Mouse (Mus musculus) layer of hippocampus, postnatal 36 days (tissue): Measurements from ENCODE around the gene Hipk2. TPM values are rescaled to one million over a fixed set of nuclear protein-coding genes. Genes with fewer than 3 reads are reported as not detected.

Source experiments
- DNase-seq, 2 experiments: peaks; one replicate each; pipeline ENCODE4 v3.0.0; 2022
- total RNA-seq, 2 experiments: library from RNA; stranded (reverse); gene quantifications; 2 replicates each; pipeline ENCODE4 v1.2.3; 2021

The Hipk2 gene
- total RNA-seq = 10 to 100 TPM; 52.7 to 64.1 TPM

DNA sequence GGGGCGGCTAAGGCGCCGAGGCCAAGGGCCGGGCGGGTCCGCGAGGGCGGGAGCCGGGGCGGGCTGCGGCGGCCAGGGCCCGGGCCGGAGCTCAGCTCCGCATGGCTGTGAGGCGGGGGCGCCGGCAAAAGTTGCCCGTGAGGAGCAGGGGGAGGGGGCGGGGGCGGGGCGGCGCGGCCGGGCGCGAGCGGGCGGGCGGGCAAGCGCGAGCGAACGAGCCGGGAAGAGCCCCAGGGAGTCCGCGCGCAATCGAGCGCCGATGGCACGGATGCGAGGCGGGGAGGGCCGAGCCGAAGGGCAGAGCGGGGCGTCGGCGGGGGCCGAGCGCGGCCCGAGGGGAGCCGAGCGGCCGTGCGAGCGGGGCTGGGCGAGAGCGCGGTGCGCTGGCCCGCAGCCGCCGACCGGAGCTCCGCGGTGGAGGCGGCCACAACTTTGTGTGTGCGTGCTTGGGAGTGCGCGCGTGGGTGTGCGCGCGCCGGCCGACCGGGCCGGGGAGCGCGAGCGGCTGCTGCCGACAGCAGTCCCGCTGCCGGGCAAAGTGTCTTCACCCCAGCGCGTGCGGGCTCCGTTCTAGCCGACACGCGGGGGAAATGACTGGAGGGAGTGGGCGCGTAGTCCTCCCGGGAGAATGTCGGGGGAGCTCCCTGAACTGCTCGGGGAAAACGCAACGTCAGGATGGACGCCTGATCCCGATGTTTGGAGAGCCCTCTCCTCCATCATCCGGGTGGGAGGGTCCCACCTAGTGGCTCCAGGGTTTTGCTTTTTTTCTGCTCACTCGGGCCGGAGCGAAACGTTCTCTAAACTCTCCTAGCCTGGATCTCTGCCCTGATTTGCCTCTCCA lies at the start of gene Hipk2:
TSS of gene Hipk2 (minus strand) at position 95 of the 841 bp plus-strand sequence.
- DNase-seq = peak; percentile 72 to 76

DNA sequence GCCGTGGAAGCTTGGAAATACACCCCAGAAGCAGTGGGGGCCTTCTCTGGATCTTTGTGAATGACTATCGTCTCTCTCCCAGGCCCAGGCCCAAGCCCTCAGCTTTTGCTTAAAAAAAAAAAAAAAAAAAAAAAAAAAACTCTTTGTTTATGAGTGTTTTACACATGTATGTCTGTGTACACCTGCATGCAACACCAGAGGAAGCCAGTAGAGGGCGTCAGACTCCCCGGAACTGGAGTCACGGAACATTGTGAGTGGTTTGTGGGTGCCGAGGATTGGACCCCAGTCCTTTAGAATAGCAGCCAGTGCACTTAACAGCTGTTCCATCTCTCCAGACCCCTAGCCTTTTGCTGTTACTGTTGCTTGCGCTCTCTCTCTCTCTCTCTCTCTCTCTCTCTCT lies 49.8 kb upstream of the Hipk2 start:
- no peak for DNase-seq

DNA sequence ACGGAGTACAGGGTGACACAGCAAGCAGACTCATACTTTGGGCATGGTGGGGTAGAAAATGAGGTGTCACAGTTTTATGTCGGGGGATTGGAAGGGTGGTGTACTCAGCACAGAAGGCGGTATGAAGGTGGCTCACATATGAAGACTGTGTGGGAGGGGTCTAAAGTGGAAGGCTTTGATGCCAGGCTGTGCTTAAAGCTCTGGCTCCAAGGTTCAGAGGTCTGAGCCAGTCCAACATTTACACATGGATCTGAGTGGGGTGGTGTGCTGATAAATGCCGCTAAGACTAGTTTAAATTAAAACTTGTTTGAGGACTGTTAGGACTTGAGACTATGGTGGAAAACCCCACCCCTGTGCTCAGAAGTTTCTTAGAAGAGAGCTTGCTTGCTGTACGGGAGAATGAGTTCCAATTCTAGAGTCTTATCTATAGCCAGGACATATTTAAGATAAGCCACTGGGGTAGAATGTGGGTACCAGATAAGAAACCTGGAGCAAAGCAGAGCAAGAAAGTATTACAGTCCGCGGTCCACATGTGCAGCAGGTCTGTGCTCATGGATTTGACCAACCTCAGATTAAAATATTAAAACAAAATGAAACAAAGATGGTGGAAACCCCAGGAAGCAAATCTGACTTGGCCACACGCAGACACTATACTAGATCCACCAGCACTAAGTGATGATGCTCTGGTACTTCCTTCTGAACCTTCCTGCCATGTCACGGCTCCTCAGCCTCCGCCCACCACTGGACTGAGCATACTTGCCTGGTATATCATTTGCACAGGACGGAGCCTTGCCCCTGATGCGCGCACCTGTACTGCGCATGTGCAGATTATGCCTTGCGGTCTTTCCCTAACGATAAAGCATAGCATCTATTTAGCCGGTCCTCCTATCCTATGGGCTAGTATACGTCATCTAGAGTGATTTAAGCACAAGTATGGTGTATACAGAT lies 48.2 kb upstream of the Hipk2 start:
- no peak for DNase-seq

DNA sequence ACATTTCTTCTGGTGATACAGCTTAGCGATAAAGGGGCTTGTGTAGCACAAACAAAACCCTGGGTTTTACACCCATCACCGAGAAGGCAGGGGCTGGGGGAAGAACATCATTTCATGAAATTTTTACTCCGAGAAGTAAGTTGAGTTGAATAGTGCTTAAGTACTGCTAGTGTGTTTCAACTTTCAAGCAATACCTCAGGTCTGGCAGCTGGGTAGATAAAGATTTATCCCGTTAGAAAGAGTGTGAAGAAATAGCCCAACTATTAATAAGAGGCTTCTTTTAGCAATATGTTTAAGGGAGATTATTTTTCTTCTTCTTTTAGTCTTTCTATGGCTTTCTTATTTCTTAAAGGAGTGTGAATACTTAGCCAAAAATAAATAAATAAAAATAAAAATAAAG lies 47.5 kb upstream of the Hipk2 start:
- DNase-seq = no peak

DNA sequence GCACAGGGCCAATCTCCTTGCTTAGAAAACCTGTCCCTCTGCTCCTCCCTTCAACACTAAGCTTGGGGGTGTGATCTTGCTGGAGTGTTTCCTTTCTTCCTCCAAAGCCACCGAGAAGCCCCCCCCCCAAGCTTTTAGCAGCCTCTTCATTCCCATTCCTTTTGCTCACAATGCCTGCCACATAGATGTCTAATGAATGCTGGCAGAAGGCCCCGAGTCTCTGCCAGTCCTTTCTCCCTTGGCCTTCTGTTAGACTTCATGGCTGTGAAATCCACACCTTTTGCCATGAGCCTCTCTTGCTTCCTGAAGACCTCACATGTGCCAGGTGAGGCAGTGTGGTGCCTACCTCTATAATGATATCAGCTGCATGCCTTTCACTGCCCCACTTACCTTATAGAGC lies 46.6 kb upstream of the Hipk2 start:
- DNase-seq = no peak

DNA sequence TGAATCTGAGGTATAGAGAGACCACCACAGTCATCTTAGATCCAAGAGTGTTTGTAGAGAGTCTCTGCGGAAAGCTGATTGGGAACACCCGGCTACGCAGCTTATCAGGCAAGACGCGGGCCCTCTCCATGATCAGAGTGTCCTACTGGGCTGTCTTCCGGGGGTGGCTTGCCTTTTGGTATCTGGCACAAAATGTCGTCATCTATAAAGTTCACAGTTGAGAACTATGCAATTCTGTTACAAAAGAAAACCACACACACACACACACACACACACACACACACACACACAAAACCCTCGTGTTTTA lies 45.8 kb upstream of the Hipk2 start:
- no peak for DNase-seq

DNA sequence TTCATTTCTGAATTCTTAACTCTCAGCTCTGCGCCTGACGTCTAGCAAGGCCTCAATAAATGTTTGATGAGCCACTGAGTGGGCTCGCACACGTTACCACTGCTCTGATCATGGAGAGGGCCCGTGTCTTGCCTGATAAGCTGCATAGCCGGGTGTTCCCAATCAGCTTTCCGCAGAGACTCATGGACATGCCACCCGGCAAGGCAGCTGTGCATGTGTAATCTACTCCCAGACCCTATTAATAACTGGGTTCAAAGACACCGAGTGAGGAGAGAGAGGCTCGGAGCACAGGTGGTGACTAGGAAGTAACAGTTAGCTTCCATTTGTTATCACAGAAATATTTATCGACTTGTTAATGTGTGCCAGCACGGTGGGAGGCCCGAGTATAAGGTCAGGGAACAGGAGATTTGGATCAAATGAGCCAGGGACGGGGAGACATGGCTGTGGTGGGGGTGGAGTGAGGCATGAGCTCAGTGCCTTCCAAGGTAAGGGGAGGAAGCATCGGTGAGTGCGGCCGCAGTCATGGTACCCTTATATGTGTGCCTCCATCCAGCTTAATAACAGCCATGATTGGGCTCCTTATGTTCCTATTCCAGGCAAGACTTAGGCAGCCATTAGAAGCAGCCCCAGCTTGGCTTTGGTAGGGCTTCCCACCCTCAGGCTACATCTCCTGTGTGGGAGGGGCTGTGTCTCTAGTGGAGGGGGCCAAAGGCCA lies 45.3 kb upstream of the Hipk2 start:
- DNase-seq = no peak

DNA sequence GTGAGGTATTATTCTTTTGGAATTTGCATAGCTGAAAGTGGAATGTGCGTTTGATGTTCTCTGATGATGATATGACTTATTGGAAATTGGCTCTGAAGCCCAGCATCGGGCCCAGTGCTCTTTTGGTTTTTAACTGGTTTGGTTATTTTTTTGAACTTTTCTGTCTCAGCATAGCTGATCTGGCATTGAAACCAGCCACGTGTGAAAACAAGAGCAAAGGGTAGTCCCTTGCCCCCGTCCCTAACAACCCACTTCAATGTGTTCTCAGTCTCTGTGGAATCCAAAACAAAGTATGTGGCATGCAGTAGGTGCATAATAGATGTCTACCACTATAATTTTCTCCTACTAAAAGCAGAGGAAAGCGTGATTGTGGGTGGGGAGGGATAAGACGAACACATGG lies 44.2 kb upstream of the Hipk2 start:
- no peak for DNase-seq

DNA sequence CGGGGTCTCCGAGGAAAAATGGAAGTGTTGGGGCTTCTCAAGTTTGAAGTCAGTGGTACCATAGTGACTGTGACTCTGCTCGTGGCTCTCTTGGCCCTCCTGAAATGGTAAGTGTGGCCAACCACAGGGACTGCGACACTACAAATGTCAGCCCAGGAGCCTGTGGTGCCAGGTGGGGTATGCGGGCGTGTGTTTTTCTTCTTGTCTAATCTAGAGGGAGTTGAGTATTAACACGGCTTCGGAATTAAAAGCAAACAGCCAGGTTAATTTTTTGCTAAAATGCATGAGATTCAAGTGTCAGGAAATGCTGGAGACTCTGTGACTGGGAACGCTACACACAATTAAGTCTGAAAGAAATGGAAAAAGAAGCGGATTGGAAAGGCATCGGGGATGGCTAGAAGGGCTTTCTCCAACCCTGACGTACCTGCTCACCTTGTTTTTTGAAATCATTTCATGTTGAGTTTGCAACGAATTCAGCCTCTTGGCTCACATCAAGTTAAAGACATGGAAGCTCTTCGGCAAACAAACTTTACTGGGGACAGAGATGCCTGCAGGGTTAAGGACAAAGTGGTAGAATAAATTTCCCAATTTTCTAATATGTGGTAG lies 43.3 kb upstream of the Hipk2 start:
- DNase-seq = no peak

DNA sequence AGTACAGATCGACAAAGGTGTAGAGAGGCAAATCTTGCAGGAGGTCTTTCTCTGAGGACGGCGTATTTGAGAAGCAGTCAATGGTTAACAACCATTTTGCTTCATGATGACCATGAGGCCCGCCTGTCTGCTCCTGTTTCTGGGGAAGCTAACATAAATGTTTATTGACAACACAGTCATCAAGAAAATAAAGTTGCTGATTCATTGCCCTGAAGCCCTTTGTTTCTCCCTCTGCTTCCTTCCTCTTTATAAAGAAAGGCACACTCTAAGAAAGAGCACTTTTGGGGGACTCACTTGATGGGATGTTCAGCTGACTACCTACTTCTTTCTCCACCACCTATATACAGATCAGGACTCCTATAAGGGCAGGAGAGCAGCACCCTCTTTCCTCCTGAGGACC lies 42.8 kb upstream of the Hipk2 start:
- DNase-seq = no peak

DNA sequence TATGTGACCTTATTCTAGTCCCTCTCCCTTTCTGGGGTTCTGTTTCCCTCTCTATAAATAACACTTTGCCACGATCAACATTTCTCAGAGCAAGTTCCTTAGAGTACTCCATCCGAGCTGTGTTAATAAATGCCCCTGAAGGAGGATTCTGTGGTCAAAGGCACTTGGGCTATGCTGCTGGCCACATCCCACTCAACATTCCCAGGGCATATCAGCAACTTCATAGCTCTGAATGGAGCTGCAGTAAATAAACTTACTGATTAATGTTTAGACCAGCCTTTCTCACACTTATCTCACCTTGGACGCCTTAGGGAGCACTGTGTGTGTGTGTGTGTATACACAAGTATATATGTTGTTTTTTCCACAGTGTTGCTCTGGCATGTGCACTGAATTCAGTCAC lies 41.5 kb upstream of the Hipk2 start:
- no peak for DNase-seq

DNA sequence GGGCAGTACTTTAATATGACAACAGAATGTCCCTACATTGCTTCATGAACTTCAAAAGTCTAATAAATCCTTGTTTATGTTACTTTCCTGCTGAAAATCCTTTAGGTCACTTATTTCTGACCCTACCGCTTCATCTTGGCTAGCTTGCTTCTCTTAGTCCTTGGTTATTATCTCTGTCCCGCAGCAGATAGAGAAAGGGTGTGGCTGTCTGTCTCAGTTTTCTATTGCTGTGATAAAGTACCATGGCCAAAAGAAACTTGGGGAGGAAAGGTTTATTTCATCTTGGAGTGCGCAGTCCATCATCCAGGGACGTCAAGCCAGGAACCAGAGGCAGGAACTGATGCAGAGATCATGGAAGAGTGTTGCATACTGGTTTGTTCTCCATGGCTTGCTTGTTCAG lies 40.6 kb upstream of the Hipk2 start:
- no peak for DNase-seq

DNA sequence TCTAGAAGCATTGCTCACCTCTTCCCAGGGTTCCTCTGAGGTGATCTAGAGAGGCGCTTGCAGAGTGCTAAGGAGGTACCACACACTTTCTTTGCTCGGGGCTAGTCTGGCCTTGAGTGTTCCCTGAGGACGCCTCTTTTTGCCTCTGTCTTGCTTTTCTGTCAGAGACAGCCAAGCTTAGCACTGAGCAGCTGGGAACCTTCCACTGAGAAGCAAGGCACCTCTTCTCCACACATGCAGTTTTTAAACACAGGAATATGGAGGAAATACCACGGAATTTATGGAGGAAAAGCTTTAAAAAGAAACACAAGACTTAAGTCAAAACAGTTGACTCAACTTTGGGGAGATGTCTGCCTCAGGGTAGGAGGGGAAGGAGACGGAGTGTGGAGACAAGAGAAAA lies 39.8 kb upstream of the Hipk2 start:
- DNase-seq = no peak

DNA sequence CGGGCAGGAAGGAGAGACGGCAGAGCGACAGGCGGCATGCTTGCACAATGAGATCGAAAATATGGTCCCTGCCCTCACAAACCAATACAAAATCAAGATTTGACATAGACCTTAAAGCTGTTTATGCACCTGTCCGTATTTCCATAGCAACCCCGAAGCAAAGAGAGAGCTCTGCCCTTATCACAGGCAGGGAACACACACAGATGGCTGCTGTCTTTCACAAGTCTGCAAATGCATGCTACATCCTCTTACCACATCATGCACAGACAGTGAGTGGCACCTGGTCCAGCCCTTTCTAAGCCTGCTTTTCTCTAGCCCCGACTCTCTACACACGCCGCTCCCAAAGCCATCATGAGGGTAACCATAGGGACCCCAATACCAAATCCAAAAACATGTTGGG lies 38.2 kb upstream of the Hipk2 start:
- DNase-seq = no peak

DNA sequence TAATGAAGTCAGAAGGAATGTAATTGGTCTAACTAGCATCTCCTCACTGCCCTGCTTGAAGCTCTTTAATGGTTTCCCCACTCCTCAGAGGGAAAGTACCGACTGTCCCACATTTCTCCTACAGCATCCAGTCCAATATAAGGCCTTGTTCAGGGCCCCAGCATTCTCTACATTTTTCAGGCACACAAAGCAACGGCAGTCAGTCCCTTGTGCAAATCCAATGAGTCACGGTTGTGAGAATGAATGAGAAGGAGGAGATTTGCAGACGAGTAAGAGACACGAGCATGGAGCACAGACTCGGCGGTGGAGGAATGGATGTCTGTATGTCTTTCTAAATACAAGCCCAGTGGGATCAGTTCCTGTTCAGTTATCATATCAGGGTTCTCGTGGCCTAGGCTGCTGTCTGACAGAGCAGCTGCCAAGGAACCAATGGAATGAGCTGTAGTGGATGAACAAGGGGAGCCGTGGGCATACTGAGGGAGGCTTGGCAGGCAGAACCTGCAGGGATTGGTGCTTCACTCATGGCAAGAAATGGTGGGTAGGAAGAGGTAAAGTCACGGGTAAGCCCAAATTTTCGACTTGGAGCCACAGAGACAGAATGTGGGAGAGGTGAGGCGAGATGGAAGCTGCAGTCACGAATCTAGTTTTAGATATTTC lies 37.5 kb upstream of the Hipk2 start:
- no peak for DNase-seq

DNA sequence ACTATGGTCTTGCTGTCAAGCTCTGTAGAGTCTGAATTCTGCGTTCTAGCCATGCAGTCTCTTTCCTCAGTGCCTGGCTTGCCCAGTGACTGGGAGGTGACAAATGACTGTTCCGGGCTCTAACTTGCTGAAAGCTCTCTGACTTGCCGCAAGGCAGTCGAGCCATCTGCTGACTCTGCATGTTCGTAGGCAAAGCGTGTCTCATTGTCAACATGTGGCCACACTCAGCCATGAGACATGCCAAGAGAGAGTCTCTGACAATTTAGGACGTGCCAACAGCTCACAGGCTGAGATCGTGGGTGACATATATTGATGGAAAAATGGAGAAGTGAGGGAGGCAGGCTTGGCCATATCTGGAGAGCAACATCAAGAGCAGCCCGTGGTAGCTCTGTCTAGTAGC lies 36.9 kb upstream of the Hipk2 start:
- peak; percentile 29 to 34 for DNase-seq

DNA sequence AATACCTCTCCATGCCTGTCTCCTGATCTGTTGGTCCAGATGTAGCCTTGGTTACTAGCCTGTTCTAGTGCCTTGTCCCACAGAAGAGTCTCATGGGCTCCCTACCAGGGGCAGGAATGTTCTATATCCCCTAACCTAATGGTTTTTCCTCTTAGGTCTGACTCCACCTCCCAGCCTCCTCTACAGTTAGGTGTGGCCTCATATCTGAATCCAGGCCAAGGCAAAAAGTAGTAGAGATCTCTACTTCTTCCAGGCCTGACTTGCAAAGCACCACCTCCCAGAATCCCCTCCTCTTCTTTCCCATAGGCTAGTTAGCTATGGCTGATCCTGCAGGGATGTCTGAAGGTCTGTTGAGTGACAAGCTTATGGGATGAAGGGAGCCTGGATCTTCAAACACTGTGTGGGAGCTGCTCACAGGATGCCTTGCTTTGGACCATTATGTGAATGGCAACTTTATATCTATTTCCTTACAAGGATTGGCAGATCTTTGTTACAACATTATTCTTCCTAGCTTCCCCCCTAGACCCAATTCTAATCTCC lies 36.2 kb upstream of the Hipk2 start:
- DNase-seq = no peak

DNA sequence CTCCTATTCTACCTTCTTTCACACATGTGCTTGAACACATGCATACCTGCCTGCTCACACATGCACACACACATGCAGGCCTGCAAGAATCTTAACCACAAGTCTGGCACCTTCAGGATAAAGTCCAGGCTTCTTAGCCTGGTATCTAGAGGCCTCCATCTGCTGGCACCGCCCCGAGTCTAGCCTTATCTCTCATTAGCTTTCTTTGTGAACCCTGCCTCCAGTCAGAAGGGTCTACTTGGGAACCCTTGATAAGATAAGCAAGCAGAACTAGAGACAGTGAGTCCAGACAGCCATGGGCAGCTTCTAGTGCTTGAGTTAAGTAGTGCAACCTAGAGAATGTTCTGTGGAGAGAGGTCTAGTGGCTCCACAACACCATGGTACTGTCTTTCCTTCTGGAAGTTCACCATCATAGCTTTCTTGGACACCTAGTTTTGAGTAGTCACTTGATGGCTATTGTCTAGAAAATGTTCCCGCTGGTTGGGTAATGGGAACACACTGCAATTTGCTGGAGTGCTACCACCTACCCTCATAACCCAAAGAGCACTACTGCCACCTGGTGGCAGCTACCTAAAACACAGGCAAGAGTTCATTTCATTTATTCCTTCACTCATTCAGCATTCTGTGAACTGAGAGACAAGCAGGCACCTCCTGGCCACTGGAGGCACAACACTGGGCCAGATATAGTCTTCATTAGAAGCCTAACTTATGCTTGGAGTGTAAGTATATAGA lies 35.0 kb upstream of the Hipk2 start:
- DNase-seq = peak in 1 of 2 experiments; percentile 57

DNA sequence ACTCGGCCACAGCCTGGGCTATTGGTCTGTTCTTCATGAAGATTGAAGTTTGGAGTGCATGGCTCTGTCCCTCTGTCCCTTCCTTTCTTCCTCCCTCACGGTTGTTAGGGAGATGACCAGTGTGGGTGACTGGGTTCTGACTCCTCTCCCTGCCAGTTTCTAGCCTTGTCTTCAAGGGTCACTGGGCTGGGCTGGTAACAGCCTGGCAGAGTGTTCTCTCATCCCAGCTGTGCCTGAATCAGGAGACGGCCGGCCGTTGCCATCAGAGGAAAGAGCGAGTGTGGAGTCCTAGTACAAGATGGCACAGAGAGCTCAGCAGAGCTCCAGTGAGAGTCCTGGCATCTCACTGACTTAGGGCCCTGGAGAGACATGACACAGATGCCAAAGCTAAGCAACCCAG lies 32.4 kb upstream of the Hipk2 start:
- DNase-seq = no peak

DNA sequence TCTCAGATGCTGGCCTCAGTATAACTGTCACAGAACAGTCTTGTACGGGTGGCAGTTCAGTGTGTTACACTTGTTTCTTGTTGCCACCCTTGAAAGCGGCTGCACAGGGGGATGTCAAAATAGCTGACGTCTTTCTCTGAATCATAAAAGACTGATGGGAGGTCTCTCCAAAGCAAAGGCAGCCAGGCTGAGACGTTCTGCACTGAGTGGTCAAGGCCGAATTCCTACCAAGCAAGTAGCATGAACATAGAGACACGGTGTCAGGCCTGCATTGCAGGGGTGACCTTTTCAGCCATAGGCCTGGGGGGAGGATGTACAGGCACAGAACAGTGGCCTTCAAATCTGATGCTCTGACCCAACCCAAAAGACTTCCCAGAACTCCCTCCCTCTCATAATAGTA lies 30.0 kb upstream of the Hipk2 start:
- DNase-seq = no peak

DNA sequence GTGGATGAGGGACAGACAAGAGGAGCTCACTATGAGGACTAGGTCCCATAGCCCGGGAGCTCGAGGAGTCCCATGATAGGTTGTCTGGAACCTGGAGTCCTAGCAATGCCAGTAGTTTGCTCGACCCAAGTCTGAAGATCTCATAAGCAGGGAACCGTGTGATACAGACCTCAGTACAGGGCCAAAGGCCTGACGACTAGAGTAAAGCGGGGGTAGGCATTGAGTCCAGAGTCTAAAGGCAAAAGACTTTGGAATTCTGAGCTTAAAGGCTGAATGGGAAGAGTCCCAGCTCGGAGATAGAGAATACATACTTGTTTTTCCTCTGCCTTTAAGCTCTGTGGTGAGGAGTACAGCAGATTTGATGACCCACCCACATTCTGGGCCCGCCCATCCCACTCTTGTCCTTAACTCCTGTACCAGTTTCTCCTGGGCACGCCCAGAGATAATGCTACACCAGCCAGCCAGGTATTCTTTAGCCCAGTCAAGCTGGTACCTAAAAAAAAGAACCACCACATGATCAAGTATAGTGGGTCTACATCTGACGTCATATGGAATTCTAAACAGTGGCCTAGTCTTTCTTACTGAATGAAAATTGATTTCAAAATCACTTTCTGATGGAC lies 27.0 kb upstream of the Hipk2 start:
- no peak for DNase-seq
